Mouse (Mus musculus) kidney, adult 2 months (tissue): ENCODE measurements around the gene Dennd4c.

ENCODE experiments used
- CTCF ChIP-seq: fragments of 200-500 bp; conservative IDR thresholded peaks from 2 replicates; pipeline ENCODE4 v1.5.1; 2011; ENCODE audit warnings: low read depth, mild to moderate bottlenecking, control low read depth, low read length, moderate library complexity, mixed read lengths; ENCODE audit not compliant: insufficient read depth, insufficient read length
- POLR2A ChIP-seq: fragments of 200-500 bp; IDR thresholded peaks from one replicate; pipeline ENCODE4 v1.6.1; 2011; ENCODE audit warnings: low read depth, low read length, control low read depth

DNA sequence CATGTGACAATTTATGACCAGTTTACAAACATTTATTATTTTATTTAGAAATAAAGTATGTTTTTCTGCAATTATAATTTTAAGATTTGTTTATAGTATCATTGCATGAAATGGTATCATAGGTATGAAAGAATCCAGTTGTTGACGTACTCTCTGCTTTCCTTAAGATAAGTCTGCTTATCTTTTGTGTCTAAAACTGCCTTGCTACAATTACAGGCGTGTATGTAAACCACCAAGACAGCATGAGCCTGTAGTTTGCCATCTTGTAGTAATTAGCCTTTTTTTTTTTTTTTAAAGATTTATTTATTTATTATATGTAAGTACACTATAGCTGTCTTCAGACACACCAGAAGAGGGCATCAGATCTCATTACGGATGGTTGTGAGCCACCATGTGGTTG, 66.5 kb downstream of the Dennd4c start:
- TF ChIP-seq CTCF (no peak), POLR2A (no peak)
